Mouse (Mus musculus) heart, embryonic 16.5 days (tissue): Measurements from ENCODE around the gene Tfap2e. TPM values are rescaled to one million over a fixed set of nuclear protein-coding genes. Genes with fewer than 3 reads are reported as not detected.
A peak's percentile ranks its signal among the peaks of the same experiment; 100 is the strongest.

Experiments
- ATAC-seq: fragments of 200-750 bp; cut with Nextera tagmentation; replicated peaks from 2 replicates; pipeline ENCODE4 v1.8.0; 2017; ENCODE audit warnings: moderate number of reproducible peaks; ENCODE audit not compliant: insufficient read depth, low FRiP score; ENCODE audit errors: extremely low read depth
- H3K27ac ChIP-seq: fragments of 300-500 bp; sonication (generic); 2 replicates; pipeline ENCODE4 v1.5.1; 2014; ENCODE audit warnings: mild to moderate bottlenecking, low read length, control low read depth, moderate library complexity
- H3K27me3 ChIP-seq: fragments of 300-500 bp; sonication (generic); 2 replicates; pipeline ENCODE4 v1.6.1; 2014; ENCODE audit warnings: low read length, mixed read lengths; ENCODE audit not compliant: control insufficient read depth, insufficient read depth
- H3K36me3 ChIP-seq: fragments of 300-500 bp; sonication (generic); 2 replicates; pipeline ENCODE4 v1.6.1; 2014; ENCODE audit not compliant: control insufficient read depth, insufficient read depth
- H3K4me1 ChIP-seq: fragments of 300-500 bp; sonication (generic); 2 replicates; pipeline ENCODE4 v1.6.1; 2014; ENCODE audit warnings: low read length, mixed read lengths; ENCODE audit not compliant: control insufficient read depth, insufficient read depth
- H3K4me2 ChIP-seq: fragments of 300-500 bp; sonication (generic); 2 replicates; pipeline ENCODE4 v1.6.1; 2014; ENCODE audit warnings: low read depth, mild to moderate bottlenecking, control low read depth, low read length
- H3K4me3 ChIP-seq: fragments of 300-500 bp; sonication (generic); 2 replicates; pipeline ENCODE4 v1.5.1; 2014; ENCODE audit warnings: mild to moderate bottlenecking, control low read depth, low read length
- H3K9ac ChIP-seq: fragments of 300-500 bp; sonication (generic); 2 replicates; pipeline ENCODE4 v1.6.1; 2014; ENCODE audit warnings: low read length, control low read depth
- H3K9me3 ChIP-seq: fragments of 300-500 bp; sonication (generic); replicated peaks from 2 replicates; pipeline ENCODE4 v1.6.1; 2016; ENCODE audit warnings: low read length; ENCODE audit not compliant: control insufficient read depth
- WGBS: fragments of 180-500 bp; shearing (Covaris S2); extraction: QIAGEN DNeasy Blood & Tissue Kit; methylation state at CpG from one replicate; pipeline ENCODE4 v1.1.7; 2014; 5-methylcytosine and 5-hydroxymethylcytosine counted together
- polyA plus RNA-seq: library from polyadenylated mRNA; unstranded; fragments of >200 nt; fragmentation: Nextera tagmentation; extraction: Ambion mirVana; gene quantifications from 2 replicates; pipeline ENCODE4 v1.2.1, GENCODE M21; 2015

The Tfap2e gene
- polyA plus RNA-seq, 1 experiment from 2014 or later = not detected

DNA sequence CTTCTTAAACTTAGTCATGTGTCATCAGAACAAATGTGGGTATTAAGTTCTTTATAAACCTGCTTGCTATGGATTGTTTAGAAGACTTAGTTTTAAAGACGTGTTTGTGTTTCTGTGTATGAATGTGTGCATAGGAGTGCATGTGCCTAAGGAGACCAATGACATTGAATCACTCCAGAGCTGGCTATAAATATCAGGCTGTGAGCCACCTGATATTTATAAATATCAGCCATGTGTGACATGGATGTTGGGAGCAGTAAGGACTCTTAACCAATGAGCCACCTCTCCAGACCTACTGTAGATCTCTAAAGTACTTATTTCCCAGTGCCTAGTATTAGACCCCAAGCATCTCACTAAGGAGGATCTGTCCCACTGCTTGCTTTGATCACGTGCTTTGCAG lies 46.6 kb downstream of the Tfap2e start:
- Histone ChIP-seq H3K4me2 (no peak overlapping the region), H3K27ac (peak overlapping the region; percentile 57; the same call in 1 of the 2 replicates), H3K4me3 (no peak overlapping the region), H3K4me1 (peaks cover 5% of the 10 kb centered on the region), H3K27me3 (no peaks in the 10 kb centered on the region), H3K36me3 (peaks cover 28% of the 10 kb centered on the region), H3K9ac (no peak overlapping the region), H3K9me3 (no peaks in the 10 kb centered on the region)
- 69% methylated on average over 2 of the region's 2 CpGs for WGBS
- ATAC-seq = peak; percentile 72

- H3K27ac ChIP-seq = no peak overlapping the region
- peaks cover 30% of the 10 kb centered on the region for H3K36me3 ChIP-seq
- H3K4me3 ChIP-seq = no peak overlapping the region
- no peak overlapping the region for H3K4me2 ChIP-seq
- no peak overlapping the region for H3K9ac ChIP-seq
- no peaks in the 10 kb centered on the region for H3K27me3 ChIP-seq
- peaks cover 11% of the 10 kb centered on the region for H3K4me1 ChIP-seq
- WGBS = 80% methylated on average over 3 of the region's 3 CpGs
- no peak for ATAC-seq
- H3K9me3 ChIP-seq = no peaks in the 10 kb centered on the region
Measured at GRCm38 (mm10) chr4:126683084-126683483, 53.0 kb downstream of the Tfap2e start.

- Histone ChIP-seq H3K4me2 (no peak overlapping the region), H3K4me3 (no peak overlapping the region), H3K36me3 (peaks cover 25% of the 10 kb centered on the region), H3K27ac (no peak overlapping the region), H3K9me3 (no peaks in the 10 kb centered on the region), H3K4me1 (peaks cover 12% of the 10 kb centered on the region), H3K27me3 (no peaks in the 10 kb centered on the region), H3K9ac (no peak overlapping the region)
- WGBS = 58% methylated on average over 5 of the region's 5 CpGs
- no peak for ATAC-seq
Measured at GRCm38 (mm10) chr4:126682298-126682697, 53.7 kb downstream of the Tfap2e start.

- H3K4me2 ChIP-seq = peak within 1 kb of the TSS; percentile 93
- H3K9ac ChIP-seq = peak within 1 kb of the TSS; percentile 99
- peak within 1 kb of the TSS; percentile 100 for H3K4me3 ChIP-seq
- peaks cover 12% of the 10 kb centered on the region for H3K4me1 ChIP-seq
- H3K9me3 ChIP-seq = no peaks in the 10 kb centered on the region
- ATAC-seq = peak; percentile 100
- H3K27ac ChIP-seq = peak within 1 kb of the TSS; percentile 84
- no peaks in the 10 kb centered on the region for H3K27me3 ChIP-seq
- H3K36me3 ChIP-seq = no peaks in the 10 kb centered on the region
- WGBS = 2% methylated on average over 48 of the region's 48 CpGs
Measured at GRCm38 (mm10) chr4:126677054-126678003, 58.7 kb downstream of the Tfap2e start, which contains the start of gene Psmb2. Psmb2 (plus strand) TSS chr4:126677630.

DNA sequence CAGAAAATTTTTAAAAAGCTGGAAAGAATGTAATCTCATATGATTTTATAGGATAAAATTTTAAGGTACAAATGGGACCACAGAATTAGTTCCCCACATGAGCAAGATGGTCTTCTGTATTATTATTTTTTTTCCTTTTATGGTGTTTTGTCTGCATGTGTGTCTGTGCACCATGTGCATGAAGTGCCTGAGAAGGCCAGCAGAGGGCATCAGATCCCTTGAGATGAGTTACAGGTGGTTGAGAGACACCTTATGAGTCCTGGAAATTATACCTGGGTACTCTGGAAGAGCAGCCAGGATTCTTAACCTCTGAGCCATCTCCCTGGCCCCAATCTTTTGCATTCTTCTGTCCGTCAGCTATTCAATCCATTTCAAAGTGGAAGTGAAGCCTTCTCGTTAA lies 69.0 kb downstream of the Tfap2e start:
- Histone ChIP-seq H3K9ac (no peak overlapping the region), H3K9me3 (peaks cover 3% of the 10 kb centered on the region; the same call in 1 of the 2 replicates), H3K27ac (no peak overlapping the region), H3K27me3 (no peaks in the 10 kb centered on the region), H3K36me3 (no peaks in the 10 kb centered on the region), H3K4me2 (no peak overlapping the region), H3K4me1 (no peaks in the 10 kb centered on the region), H3K4me3 (no peak overlapping the region)
- ATAC-seq = no peak
- WGBS = 89% methylated on average over 2 of the region's 2 CpGs

Other genes with a start within 250 kb of the Tfap2e start
- gene Ago4, start 202.8 kb downstream of the Tfap2e start, polyA plus RNA-seq = 0.97 and 1.1 TPM in 2 replicates
- gene Clspn, start 179.3 kb downstream of the Tfap2e start, polyA plus RNA-seq = 20.3 and 22.5 TPM in 2 replicates
- 1.5 and 1.6 TPM in 2 replicates for gene 5730409E04Rik, start 126.4 kb downstream of the Tfap2e start, polyA plus RNA-seq
- gene Psmb2, start 58.6 kb downstream of the Tfap2e start, polyA plus RNA-seq = 405 and 421 TPM in 2 replicates
- 22.4 and 23.3 TPM in 2 replicates for gene Ncdn, start 17.2 kb upstream of the Tfap2e start, polyA plus RNA-seq
- gene AU040320, start 17.3 kb upstream of the Tfap2e start, polyA plus RNA-seq = 21.1 and 22.0 TPM in 2 replicates
- gene Zmym4, start 231.9 kb upstream of the Tfap2e start, polyA plus RNA-seq = 9.4 and 12.3 TPM in 2 replicates